Mouse (Mus musculus) megakaryocyte, adult 5-6 weeks (primary cell): ENCODE data around the gene Sync. TPM values are rescaled to one million over a fixed set of nuclear protein-coding genes. Genes with fewer than 3 reads are reported as not detected.

Experiments used
- ATAC-seq: 2 replicates; pipeline ENCODE4 v1.8.0; 2016; ENCODE audit warnings: mild to moderate bottlenecking, inconsistent platforms; ENCODE audit not compliant: poor library complexity, severe bottlenecking
- total RNA-seq, 2 experiments: library from RNA; stranded (forward) in 1 of 2; stranded (reverse) in 1 of 2; fragments of 153-499, 151-499 nt in 1 of 2; fragments of 221-1000, 200-1000 nt in 1 of 2; gene quantifications; 2 replicates each; pipeline versions ENCODE4 v1.2.3 to v1.2.4; 2015 to 2017

The Sync gene
- total RNA-seq, 2 experiments from 2014 or later, result not detected

GRCm38 (mm10) chr4:129261196-129261595, 26.2 kb upstream of the Sync start, which contains the start of gene C77080:
C77080 (minus strand) TSS chr4:129261404.
- no peak for ATAC-seq

DNA sequence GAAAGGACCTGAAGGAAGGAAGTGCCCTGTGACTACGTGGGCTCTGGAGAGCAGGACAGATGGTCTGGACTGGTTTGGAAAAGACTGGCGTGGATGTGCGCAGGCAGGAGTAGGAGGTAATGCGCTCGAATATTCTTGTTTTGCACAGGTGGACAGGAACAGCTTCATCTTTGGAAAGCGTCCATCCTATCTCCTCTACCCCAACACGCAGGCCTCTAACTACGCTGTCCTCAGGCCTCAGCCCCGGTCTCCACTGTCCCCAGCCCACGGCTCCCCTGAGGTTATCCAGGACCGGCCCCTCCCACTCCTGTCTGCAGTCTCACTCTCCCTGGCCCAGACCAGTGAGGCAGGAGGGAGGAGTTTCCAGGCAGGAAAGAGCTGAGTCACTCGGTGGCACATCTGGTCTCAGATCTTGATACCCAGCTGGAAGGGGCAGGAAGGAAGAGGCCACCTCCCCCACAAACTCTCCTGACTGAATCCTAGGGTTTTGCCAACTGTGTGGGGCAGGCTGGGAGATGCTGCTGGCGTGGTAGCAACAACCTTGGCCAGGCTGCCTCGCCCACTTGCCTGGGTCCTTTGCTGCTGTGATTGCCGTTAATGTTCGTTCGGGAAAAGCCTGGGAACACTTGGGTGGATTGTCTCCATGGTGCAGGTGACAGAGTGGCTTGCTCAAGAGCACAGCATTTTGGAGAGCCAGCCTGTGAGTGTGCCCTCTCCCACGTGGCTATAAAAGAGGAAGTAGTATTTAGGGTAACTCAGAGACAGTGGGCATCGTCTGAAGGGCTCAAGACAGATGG, 24.0 kb upstream of the Sync start:
- peak; percentile 87 for ATAC-seq

DNA sequence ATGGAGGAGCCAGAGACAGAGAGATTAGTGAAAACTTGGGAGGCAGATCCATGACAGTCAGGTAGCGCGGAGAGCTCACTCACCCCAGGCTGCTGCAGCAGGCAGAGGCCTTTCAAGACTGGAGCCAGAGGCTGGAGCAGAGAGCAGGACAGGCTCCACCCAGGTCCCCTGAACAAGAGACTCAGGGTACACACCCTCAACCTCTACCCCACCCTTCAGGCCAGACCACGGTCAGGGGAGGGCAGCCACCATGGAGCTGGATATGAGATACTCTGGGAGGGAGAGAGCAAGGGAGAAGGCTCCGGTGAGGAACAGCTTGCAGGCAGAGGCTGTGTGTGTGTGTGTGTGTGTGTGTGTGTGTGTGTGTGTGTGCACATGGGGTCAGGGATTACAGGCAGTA, 21.2 kb upstream of the Sync start:
- ATAC-seq, result no peak

GRCm38 (mm10) chr4:129266821-129267220, 20.6 kb upstream of the Sync start:
- ATAC-seq, result no peak

GRCm38 (mm10) chr4:129268698-129269097, 18.7 kb upstream of the Sync start:
- no peak for ATAC-seq

DNA sequence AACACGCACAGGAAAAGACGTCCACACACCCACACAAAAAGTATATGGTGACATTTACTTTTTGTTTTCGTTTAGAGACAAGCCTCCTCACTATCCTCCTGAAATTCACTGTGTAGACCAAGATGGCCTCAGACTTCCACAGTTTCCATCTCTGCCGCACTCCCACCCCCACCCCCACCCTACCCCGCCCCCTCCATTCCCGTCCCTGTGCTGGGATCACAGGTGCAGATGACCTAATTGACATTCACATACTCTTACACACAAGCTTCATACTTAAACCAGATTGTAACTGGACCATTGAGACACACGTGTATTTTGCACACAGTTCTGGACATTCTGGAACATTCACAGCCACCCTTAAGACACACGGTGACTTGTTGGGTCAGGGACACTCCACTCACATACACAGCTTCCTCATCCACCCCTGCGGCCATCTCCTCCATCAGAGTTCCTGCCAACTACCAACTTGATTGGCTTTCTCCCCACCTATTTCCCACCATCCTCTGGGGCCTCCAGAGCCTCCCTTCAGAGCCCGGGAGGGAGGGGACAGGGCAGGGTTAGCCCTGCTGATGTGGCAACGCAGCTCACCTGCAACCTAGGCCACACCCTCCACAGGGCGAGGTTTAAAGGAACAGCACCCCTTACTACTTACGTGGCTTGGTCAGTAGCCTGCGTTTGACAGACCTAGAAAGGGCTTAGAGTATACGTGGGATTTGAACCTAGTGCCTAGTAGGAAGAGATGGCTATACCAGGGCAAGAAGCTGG, 15.2 kb upstream of the Sync start:
- ATAC-seq, result peak; percentile 41; the same call in 1 of the 2 replicates

DNA sequence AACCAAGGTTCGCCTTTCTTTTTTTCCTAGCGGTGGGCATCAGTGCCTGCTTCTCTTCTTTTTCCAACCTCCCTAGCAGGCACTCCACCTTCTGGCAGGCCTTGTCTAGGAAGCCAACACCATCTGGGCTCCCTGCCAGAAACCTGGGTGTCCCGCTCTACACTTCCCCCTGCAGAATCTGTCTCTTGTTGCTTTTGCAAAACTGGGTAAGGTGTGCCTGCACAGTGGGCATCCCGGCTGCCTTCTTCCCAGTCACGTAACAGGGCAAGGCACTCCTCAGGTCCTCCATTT, 14.7 kb upstream of the Sync start:
- no peak for ATAC-seq

- ATAC-seq, result peak; percentile 97
Observed at GRCm38 (mm10) chr4:129276453-129276865, 11.0 kb upstream of the Sync start.

GRCm38 (mm10) chr4:129282786-129283185, 4.6 kb upstream of the Sync start:
- no peak for ATAC-seq

DNA sequence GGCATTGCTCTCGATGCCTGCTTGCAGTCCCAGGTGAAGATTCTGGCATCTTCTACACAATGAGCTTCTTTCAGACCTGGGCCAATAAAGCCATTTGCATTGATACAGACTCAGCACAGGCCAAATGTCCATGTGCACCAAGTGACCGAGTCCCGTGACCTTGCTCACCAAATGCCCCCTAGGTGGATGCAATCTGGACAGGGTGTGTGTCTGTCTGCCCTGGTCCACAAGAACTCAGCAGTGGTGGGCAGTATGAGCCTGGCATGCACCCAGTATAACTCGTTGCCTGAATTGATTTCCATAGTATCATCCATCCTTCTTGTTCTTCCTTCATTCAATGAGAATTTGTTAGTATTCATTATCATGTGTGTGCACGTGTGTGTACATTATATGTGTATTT, 4.2 kb upstream of the Sync start:
- ATAC-seq, result no peak

DNA sequence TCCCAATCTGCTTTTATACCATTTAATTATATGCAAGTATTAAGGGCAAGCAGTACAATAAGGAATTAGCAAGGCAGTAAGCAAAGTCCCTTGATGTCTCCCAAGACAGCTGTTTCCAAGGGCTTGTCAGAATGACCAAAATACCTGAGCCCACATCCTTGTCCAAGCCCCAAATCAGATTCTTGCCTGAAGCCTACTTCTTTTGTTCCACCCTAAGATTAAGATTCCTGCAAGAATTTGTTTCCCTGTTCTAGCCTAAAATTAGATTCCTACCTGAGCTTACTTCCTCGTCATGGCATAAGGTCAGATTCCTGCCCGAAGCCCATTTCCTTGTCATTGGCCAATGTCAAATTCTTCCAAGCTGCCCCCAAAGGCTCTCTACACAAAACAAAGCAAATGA, 2.7 kb upstream of the Sync start:
- ATAC-seq, result no peak

- no peak for ATAC-seq
Observed at GRCm38 (mm10) chr4:129286001-129286682, 1.3 kb upstream of the Sync start.

DNA sequence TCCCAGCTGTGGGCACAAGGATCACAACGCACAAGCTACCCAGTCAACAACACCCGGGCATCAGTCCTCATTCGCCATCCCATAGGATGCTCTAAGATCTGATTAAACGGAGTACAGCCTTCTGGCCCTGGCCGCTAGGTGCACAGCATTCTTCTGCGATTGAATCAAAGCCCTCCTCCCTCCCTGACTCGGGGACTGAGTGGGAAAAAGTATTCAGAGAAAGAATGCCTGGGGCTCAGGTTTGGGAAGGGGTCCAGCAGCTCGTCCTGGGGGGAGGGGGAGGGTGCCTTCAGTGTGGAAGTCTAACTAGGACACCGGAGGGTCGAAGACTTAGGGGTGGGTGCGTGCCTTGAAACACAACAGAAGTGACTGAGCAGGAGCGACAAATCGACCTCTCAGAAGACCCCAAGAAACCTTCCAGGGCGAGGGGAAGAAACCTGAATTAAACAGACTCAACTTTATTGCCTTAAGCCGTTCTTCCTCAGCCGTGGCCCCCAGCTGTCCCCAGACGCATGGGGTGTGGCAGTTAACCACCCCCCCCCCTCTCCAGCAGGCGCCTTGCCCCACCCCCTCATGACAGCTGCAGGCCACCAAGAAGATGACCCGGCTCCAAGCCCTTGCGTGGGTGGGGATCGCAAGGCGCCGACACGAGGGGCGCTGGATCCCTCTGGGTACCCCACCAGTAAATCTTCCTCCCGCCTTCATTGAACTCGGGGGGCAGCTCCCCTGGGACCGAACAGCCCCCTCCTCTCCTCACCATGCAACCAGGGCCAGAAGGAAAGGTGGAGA, 540 bp upstream of the Sync start:
- ATAC-seq, result no peak

DNA sequence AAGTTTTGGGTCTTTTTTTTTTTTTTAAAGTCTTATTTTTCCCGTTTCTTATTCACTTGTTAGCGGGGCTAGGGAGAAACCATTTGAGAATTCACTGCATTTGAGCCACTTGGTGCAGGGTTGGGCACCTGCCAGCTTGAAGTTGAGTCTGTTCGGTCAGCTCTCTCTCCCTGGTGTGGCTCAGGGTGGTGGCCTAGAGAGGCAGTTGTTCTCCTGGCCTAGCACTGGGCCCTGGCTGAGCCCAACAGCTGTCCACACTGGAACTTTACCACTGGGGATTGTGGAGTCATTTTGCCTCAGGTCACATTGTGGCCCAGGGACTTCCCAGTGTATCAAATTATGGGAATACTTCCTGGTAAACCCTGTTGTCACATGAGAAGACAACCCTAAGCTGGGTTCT, 650 bp downstream of the Sync start:
- no peak for ATAC-seq

GRCm38 (mm10) chr4:129289671-129290070, 2.3 kb downstream of the Sync start:
- no peak for ATAC-seq

GRCm38 (mm10) chr4:129292831-129293230, 5.4 kb downstream of the Sync start:
- 0 out of 2 replicates have a peak, but pooled peaks have one; percentile 45 for ATAC-seq

DNA sequence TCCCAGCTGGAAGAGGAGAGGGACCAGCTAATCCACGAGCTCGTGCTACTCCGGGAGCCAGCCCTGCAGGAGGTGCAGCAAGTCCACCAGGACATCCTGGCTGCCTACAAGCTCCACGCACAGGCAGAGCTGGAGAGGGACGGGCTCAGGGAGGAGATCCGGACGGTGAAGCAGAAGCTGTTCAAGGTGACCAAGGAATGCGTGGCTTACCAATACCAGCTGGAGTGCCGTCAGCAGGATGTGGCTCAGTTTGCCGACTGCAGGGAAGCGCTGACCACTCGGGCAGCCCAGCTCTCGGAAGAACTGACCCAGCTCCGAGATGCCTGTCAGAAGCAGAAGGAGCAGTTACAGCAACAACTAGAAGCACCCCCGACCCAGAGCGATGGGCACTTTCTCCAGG, 6.3 kb downstream of the Sync start:
- ATAC-seq, result no peak

DNA sequence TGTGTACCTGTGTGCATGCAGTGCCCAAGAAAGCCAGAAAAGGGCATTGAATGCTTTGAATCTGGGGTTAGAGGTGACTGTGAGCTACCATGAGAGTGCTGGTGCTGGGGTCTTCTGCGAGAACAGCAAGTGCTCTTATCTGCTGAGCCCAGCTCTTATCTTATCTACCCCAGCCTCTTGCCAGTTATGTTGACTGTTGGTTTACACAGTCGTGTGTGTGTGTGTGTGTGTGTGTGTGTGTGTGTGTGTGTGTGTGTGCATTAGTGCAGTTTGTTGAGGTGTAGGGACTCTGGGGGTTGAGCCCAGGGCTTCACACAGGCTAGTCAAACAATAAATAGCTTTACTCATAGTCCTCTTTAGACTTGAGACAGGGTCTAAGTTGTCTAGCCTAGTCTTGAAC, 7.8 kb downstream of the Sync start:
- no peak for ATAC-seq

GRCm38 (mm10) chr4:129296066-129296465, 8.6 kb downstream of the Sync start:
- ATAC-seq, result no peak

GRCm38 (mm10) chr4:129297724-129298123, 10.3 kb downstream of the Sync start:
- ATAC-seq, result no peak

DNA sequence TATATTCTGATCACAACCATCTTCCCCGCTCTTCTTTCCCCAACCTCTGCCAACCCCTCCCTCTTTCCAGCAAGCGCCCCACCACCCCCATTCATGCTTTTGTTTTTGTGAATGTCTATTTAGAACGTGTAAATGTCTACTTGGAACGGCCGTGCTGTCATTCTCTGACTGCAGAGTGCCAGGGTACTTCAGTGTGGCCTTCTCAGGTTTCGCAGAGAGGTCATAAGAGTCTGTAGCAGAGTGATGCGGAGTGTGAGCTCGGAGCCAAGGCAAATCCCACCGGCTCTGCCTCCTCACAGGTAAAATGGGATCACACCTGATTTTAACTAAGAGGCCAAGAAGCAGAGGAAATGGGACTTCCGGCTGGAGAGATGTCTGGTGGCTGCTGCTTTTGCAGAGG, 11.7 kb downstream of the Sync start:
- no peak for ATAC-seq
